Mouse (Mus musculus) cortical plate, adult 2 months (tissue): Measurements from ENCODE around the gene Nkg7.
A peak's percentile ranks its signal among the peaks of the same experiment; 100 is the strongest.

Experiments
- CTCF ChIP-seq: fragments of 200-500 bp; IDR thresholded peaks from 2 replicates; pipeline ENCODE4 v1.5.1; 2011; ENCODE audit warnings: mild to moderate bottlenecking, control low read depth, low read length; ENCODE audit not compliant: insufficient read depth; ENCODE audit errors: extremely low read depth
- POLR2A ChIP-seq: fragments of 200-500 bp; IDR thresholded peaks from 2 replicates; pipeline ENCODE4 v1.6.1; 2011; ENCODE audit warnings: mild to moderate bottlenecking, low read length, control low read depth; ENCODE audit not compliant: insufficient read depth; ENCODE audit errors: extremely low read depth

DNA sequence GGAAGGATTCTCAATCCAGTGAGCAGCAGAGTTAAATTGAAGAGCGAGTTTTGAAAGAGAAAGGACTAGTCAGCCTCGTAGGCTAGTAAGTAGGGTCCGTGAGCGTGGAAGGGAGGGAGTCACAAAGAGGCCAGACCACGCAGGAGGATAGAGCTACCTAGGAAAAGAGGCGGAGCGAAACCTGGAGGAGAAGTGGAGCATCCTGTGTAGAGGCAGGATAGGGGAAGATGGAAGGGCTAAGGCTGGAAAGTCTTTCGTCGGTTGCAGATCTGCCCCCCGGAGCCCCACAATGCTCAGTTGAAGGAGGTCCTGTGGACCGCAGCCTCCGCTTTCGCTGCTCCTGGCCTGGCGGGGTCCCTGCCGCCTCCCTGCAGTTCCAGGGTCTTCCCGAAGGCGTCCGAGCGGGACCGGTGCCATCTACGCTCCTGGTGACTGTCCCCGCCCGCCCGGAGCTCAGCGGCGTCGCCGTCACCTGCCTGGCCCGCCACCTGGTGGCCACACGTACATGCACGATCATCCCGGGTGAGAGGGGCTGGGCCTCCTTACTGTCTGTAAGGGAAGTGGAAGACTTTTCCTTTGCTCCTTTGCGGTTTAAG is 29.3 kb downstream of the Nkg7 start:
- TF ChIP-seq CTCF, result peak; percentile 57
- no peak for TF ChIP-seq POLR2A
